In the genomic region with DNA sequence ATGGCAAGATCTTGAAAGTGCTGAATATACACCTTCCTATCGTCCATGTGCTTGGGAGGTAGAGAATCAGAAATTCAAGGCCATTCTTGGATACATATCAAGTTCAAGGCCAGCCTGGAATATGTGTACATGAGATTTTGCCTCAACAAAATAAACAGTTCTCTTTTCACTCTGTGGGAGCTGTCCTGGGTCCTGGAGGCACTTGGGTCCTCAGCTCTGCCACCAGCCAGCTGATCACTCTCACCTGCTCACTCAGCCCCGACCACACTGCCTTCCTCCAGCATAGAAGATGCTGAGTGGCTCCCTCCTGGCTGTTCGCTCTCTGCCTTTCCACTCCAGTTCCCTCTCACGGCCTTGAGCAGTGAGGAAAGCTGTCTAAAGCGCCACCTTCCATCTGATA, we compare ENCODE assay signal across 16 mouse cellular contexts.
DNase-seq lines count a peak whose midpoint lies in the region; ATAC-seq lines count a peak whose summit lies in the region.
"Had no signal": no experiment of that assay in that cellular context is flagged by ENCODE, and none has a peak within 500 bp of the region (broad histone marks: within the 10 kb centered on the region; RNA-seq: fewer than 3 reads in every experiment).

No protein-coding gene starts in this region.

- H3K4me3 ChIP-seq in heart, embryonic 12.5 days, result no peak overlapping the region
- no peak overlapping the region for H3K4me3 ChIP-seq in embryonic facial prominence, embryonic 10.5 days
- H3K4me3 ChIP-seq: hindbrain, embryonic 15.5 days; limb, embryonic 15.5 days; lung, embryonic 15.5 days had no signal

- DNase-seq in heart, postnatal 4 days, result peak; percentile 36
- peak; percentile 62 for DNase-seq in testis, postnatal 10 days (ENCODE audit: low spot score)
- no peak for DNase-seq in testis, postnatal 14 days (ENCODE audit: low spot score)
- DNase-seq in embryonic facial prominence, embryonic 10.5 days (ENCODE audit: low spot score), result peak; percentile 49
- DNase-seq: B cell, adult 2 months; cerebellum, adult 2 months; gastrocnemius, postnatal 10 days; kidney, adult 2 months had no signal

- no peak for ATAC-seq in heart, embryonic 12.5 days (ENCODE audit: insufficient number of reproducible peaks, low FRiP score)
- no peak for ATAC-seq in CD4-positive, CD25-positive, alpha-beta regulatory T cell, adult 4 months
- ATAC-seq in erythroid progenitor cell, adult 5-6 weeks (replicated peaks; ENCODE audit: low FRiP score, poor library complexity, severe bottlenecking), result no peak
- ATAC-seq: activated CD4-positive, CD25-positive, alpha-beta regulatory T cell, adult 4 months had no signal

- no peaks in the 10 kb centered on the region for H3K36me3 ChIP-seq in heart, embryonic 12.5 days
- H3K36me3 ChIP-seq in embryonic facial prominence, embryonic 10.5 days (replicated peaks), result no peaks in the 10 kb centered on the region
- H3K36me3 ChIP-seq: G1E; hindbrain, embryonic 15.5 days; limb, embryonic 15.5 days; lung, embryonic 15.5 days had no signal

- no peak overlapping the region for H3K9ac ChIP-seq in heart, embryonic 12.5 days
- H3K9ac ChIP-seq: hindbrain, embryonic 15.5 days; limb, embryonic 15.5 days; lung, embryonic 15.5 days had no signal

- peaks cover 2% of the 10 kb centered on the region; the same call in 1 of the 2 replicates for H3K9me3 ChIP-seq in heart, embryonic 12.5 days (replicated peaks)
- no peaks in the 10 kb centered on the region for H3K9me3 ChIP-seq in embryonic facial prominence, embryonic 10.5 days
- H3K9me3 ChIP-seq: hindbrain, embryonic 15.5 days; limb, embryonic 15.5 days; lung, embryonic 15.5 days had no signal

- H3K4me2 ChIP-seq in heart, embryonic 12.5 days, result no peak overlapping the region
- H3K4me2 ChIP-seq: hindbrain, embryonic 15.5 days; limb, embryonic 15.5 days; lung, embryonic 15.5 days had no signal

- no peak overlapping the region for H3K27ac ChIP-seq in heart, embryonic 12.5 days (ENCODE audit: poor library complexity, severe bottlenecking)
- H3K27ac ChIP-seq in embryonic facial prominence, embryonic 10.5 days (replicated peaks), result no peak overlapping the region
- H3K27ac ChIP-seq: hindbrain, embryonic 15.5 days; limb, embryonic 15.5 days; lung, embryonic 15.5 days had no signal

- H3K4me1 ChIP-seq in heart, embryonic 12.5 days (replicated peaks), result no peaks in the 10 kb centered on the region
- H3K4me1 ChIP-seq in embryonic facial prominence, embryonic 10.5 days, result no peaks in the 10 kb centered on the region
- H3K4me1 ChIP-seq: lung, embryonic 15.5 days had no signal

- WGBS in heart, embryonic 12.5 days, result 41% methylated on average over 5 of the region's 5 CpGs
- 67% methylated on average over 5 of the region's 5 CpGs for WGBS in embryonic facial prominence, embryonic 10.5 days

- H3K27me3 ChIP-seq in heart, embryonic 12.5 days (replicated peaks), result peaks cover 43% of the 10 kb centered on the region
- peaks cover 37% of the 10 kb centered on the region for H3K27me3 ChIP-seq in embryonic facial prominence, embryonic 10.5 days (replicated peaks; ENCODE audit: low read depth, poor library complexity, severe bottlenecking)
